Mouse (Mus musculus) right cerebral cortex, adult 18-20 months (tissue): Measurements from ENCODE around the gene Taf15.

ENCODE experiments used
- DNase-seq: peaks from one replicate; pipeline ENCODE4 v3.0.0; 2022; ENCODE audit warnings: mixed read lengths

The Taf15 gene

GRCm38 (mm10) chr11:83457912-83458601, 14.8 kb upstream of the Taf15 start:
- no peak for DNase-seq

DNA sequence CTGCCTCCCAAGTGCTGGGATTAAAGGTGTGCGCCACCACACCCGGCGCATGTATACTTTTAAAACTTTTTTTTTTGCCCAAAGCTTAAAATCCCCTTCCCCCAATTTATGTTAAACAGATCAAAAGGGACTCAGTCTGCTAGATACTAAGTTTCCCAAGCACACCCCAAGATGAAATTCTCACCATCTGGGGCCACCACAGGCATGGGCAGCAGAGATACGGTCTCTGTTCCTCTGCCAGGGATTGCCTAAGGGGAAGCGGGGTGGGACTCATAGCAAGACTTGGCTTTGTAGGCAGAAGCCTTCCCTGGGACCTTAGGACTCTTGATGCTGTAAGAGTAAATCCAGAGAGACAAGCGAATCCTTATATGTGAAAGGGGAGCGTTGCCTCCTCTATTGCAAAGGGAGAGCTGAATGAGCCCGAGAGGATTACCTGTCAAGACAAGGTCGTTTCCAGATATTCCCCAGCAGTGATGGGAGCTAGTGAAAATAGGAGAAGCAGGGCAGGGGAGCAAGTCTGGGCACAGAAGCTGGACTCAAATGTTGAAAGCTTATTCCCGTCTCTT, 11.3 kb upstream of the Taf15 start:
- DNase-seq = no peak

- no peak for DNase-seq
Observed at GRCm38 (mm10) chr11:83462711-83463244, 10.1 kb upstream of the Taf15 start, which contains the start of gene Mmp28. Gene Mmp28 (minus strand): TSS chr11:83463071.

DNA sequence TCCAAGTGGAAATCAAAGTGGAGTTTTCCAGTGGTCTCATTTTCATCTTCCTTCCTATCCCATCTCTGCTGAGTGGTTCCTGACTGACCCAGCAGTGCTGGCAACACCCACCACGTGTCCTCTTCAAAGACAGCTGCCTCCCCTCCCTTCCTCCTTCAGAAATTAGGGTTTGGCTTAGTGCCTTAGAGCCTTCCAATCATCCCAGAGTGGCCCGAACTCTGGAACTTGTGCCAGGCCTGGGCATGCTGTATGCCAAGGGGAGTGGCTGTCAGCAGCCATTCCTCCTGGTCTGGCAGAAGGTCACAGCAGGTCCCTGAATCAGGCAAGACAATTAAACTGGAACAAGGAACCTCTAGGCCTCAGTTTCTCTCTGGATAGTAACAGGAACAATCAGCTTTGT, 6.9 kb upstream of the Taf15 start:
- DNase-seq = no peak

DNA sequence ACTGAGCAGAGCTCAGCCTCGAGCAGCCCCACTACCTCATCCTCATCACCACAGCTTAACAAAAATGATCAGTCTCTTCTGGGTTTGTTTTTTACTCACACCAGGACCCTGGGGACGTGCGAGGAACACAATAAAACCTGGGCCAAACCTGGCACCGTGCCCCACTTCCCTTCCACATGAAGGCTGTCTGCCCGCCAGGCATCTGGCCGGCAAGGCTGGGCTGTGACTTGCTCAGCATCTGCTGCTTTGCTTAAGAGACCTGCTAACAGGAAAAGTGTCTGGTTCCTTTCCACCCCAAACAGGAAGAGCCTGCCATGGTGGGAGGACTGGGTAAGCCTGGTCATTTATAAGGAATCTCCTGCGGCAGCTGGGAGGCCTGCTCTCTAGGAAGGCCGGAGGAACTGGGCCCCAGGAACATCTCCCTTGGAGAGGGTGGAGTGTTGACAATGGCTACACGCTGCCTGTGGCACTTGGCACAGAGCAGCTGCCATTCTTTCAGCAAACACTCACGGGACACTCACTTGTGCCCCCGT, 5.7 kb upstream of the Taf15 start:
- DNase-seq = no peak

- DNase-seq = peak; percentile 39
Observed at GRCm38 (mm10) chr11:83468765-83469164, 4.1 kb upstream of the Taf15 start.

DNA sequence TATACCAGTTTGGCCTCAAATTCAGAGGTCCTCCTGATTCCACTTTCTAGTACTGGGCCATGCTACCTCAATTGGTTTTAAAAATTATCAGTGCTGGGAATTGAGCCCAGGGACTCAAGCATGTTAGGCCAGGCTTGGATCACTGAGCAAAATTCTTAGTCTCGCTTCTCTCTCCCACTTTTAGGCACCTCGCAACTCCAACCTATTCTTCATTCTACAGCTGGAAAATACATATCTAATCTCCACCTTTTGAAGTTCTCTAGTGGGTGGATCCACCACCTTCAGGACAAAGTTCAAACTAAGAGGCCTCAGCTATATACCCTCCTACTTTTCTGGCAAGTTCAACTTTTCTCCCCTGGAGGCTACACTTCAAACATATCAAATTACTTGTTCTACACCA, 1.1 kb upstream of the Taf15 start:
- DNase-seq = no peak

- no peak for DNase-seq
Observed at GRCm38 (mm10) chr11:83473235-83474016, 540 bp downstream of the Taf15 start.

DNA sequence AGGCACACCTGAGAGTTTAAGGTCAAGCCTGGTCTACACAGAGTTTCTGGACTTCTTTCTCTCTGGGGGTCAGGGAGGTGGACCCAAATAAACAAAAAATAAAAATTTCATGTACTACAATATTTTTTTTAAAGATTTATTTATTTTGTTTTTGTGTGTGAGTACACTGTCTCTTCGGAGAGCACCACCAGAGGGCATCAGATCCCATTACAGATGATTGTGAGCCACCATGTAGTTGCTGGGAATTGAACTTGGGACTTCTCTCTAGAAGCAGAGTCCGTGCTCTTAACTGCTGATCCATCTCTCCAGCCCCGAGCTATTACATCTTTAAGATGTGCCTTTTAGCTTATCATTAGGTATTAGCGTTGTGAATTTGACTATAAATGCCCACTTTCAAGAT, 18.6 kb downstream of the Taf15 start:
- DNase-seq = no peak

DNA sequence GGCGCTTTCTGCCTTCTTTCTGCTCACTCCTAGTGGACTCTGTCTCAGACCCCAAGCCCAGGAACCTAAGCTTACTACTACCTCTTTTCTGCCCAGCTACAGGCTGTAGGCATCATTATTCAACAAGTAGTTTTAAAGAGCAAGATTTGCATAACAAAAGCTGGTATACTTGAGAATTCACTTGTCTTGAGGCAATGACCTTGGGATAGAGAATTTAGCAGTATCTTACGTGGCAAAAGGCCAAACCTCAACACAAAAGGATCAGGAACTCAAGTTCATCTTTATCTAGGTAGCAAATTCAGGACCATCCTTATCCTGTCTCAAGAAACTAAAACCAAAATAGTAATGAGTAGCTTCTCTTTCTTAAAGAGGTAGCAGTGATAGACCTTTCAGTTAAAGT, 22.7 kb downstream of the Taf15 start:
- DNase-seq = no peak

GRCm38 (mm10) chr11:83504308-83504707, 31.4 kb downstream of the Taf15 start:
- DNase-seq = no peak

DNA sequence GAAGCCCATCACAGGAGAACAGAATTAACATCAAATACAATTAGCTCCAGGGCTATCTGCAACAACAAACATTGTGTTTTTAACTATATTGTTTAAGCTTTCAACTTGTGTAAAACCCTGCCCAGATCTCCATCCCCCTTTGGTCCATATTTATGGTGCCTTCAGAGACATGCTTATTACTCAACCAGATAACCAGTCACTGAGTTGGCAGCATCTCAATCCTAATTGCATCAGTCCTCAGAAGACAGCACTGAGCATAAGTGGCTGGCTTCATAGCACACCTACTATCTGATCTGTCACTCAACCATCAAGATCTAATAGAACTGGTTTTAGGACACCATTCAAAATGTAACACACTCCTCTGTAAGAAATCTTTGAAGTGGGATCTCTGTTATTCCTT, 36.6 kb downstream of the Taf15 start:
- DNase-seq = no peak

DNA sequence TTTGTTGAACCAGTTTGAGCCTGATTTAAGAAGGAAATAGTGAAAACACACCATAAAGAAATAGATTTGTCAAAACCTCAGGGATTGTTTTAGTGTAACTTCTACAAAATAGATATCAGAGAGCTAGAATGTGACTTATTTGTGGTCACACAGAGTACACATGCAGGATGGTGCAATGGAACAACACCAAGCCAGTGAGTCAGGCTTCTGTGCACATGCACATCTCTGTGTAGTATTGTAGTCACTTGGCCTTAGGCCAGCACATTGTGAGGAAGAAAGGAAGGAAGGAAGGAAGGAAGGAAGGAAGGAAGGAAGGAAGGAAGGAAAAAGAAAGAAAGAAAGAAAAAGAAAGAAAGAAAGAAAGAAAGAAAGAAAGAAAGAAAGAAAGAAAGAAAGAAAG, 44.3 kb downstream of the Taf15 start:
- DNase-seq = no peak

GRCm38 (mm10) chr11:83518371-83518770, 45.5 kb downstream of the Taf15 start:
- no peak for DNase-seq

DNA sequence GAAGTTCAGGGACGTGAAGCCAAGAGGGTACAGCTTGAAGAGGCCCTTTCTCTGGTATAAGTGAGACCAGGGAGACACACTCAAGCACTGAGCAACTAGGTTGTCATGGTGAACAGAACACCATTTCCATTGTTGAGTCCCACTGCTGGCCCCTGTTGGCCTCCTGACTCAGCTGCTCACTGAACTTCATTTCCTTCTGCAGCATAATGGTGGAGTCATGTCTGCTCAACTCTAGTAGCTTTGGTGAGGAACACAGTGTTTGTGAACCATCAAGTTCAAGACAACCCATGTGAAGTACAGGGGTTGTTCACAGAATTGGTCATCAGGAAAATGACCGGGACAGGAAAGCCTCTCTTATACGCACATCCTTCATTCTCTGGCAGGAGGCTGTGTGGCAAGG, 49.2 kb downstream of the Taf15 start, which contains the start of gene Heatr9:
Gene Heatr9, minus strand, starts transcription at position 101 of the 400 bp plus-strand sequence.
- DNase-seq = no peak

DNA sequence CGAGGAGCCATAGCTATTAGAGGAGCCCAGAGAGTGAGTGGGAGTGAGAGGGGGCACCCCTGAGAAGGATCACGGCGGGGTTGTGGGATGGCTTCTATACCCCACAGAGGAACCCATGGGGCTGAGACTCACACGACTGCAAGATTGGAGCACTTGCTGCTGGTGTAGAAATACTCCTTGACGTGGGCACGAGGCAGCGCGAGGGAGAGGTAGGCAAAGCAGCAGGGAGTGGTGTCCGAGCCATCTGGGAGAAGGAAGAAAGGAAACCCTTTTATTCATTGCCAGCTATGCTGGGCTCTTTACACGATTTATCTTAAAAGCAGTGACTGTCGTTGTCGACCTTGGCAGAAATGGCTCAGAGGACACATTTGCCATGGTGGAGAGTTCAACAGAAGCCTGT, 56.1 kb downstream of the Taf15 start:
- DNase-seq = peak; percentile 14

DNA sequence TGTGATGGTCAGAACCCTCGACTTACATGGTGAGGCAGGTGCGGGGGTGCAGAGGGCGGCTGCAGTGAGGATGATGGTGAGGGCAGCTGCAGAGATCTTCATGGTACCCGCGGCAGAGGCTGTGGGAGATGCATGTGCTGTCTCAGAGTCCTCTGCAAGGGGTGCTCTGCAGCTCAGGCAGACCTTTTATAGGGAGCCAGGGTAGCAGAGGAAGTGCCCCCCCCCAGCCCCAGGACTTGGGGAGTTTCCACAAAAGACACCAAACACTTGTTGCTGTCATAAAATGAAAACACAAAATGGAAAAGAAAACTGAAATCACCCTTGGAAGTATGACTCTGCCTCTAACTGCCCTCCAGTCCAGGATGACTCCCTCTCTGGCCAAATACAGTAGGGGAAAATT, 57.5 kb downstream of the Taf15 start, which contains the start of gene Ccl5:
Gene Ccl5, minus strand, starts transcription at position 159 of the 400 bp plus-strand sequence.
- DNase-seq = no peak

- DNase-seq = no peak
Observed at GRCm38 (mm10) chr11:83533192-83533591, 60.3 kb downstream of the Taf15 start.

GRCm38 (mm10) chr11:83534143-83534542, 61.3 kb downstream of the Taf15 start:
- DNase-seq = no peak

DNA sequence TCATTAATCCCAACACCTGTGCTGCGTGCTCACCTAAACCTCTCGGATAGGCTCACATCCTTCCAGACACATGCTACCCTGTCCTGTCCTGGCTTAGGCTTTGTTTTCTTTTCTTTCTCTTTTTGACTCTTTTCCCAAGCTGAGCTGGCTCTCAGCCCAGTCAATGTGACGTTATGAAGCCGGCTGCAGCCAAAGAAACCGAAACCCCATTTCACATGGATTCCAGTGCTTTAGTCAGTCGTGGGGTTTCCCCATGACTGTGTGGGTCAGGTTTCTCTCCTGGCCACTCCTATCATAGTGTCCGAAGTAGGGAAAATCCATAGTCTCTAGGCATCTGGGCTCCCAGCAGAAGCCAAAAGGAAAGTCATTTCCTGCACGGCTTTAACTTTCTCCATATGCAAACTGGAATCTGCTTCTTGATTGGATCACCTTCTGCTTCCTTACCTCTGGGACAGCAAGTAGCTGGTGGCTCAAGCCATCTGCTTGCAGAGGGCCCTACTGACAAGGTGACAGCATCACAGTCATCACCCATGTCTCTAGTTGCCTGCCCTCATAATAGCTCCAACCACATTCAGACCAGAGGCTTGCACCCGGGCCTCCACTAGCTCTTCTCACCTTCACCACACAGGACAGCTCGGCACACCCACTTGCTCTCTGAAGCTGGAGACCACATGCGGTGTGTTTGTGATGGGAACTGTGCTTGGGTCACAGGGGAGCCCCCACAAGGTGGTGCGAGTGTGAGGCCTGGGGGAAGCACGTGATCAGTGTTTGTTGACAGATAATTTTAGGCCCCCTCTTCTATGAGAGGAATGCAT, 61.9 kb downstream of the Taf15 start:
- DNase-seq = peak; percentile 62

- DNase-seq = no peak
Observed at GRCm38 (mm10) chr11:83536831-83537230, 63.9 kb downstream of the Taf15 start.

DNA sequence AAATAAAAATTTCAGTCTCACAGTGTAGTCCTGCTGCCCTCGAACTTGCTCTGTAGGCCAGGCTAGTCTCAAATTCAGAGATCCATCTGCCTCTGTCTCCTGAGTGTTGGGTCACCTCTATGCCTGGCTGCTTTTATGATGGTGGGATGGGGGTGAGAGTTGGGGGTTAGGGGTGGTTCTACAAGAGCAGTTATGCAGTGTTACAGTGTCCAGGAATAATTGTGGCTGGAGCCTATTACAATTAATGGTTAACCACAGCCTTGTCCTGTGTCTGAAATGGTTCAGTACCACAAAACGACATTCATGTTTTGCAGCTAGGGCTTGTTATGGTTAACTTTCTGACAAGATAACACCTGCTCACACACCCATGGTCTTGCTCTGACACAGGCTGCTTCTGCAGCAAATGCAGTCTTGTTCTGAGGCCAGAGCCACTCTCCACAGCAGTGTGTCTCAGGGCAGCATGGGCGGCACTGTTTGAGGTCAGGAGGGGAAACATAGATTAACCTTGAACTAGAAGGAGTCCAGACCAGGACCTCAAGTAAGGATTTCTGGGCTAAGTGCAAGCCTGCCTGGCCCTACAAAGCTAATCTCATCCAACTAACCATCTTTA, 65.9 kb downstream of the Taf15 start:
- DNase-seq = no peak
